Mouse (Mus musculus) mouse embryonic stem cell (cell line): ENCODE data around the gene Zfp74.
"Not testable (repeated sequence)": the region's sequence is repeated elsewhere in the genome, so short reads cannot be mapped to it uniquely, and the experiment has no call there.

Experiments
- in situ Hi-C, 2 experiments: fragments of 300-500 bp; cut with MboI; formaldehyde crosslinking; loops; 1 replicate in 1 of 2; 3 replicates in 1 of 2; pipeline ENCODE4 v1.14.3; 2019 to 2020; ENCODE audit warnings: low sequenced_read_pairs in 2 of 2, low pct_unique_long_range_greater_than_20kb in 1 of 2, mixed read lengths in 1 of 2; ENCODE audit not compliant: unreplicated experiment in 1 of 2

The Zfp74 gene

DNA sequence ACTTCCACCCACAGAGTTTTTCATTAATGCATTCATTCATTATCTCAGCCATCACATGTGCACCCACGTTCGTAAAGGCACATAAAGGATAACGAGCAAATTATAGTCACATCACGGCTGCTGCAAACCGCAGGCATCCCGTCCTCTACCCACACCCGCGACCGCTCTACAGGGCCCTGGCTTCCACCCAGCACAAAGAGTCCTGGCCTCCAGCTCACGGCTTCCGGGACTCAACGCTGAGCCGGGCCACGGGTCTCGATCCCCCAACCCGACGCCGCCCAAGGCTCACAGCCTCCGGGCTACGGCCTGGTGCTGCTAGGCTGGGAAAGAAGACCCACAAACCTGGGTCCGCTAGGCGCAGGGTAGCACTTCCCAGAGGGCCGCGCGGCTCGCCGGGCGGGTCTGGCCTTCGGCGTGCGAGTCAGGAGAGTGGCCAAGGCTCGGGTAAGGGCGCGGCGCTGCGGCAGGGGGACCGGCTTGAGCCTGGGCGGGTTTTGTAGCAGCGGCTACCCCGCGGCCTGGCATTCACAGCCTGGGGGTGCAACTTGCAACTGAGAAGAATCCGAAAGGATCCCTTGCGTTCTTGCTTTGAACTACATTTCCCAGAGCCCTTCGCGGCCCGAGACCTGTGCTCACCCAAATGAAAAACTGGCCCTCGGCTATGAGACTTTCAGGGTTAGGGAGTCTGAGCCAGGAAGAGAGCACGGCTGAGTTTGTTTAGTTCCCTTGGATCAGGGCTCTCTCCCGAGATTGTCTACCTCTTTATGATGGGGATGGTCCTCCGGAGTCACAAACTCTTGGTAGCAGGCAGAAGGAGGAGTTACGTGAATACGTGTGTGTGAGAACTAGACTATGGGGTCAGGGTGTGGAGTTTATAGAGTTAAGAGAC is at the start of gene Zfp74:
TSS of gene Zfp74 (minus strand) at position 577 of the 889 bp plus-strand sequence.
- in situ Hi-C loops: loop anchor here in 1 of 2 experiments (5.0 to 10.0 kb wide), 2 partner anchors 91 to 111 kb away; no protein-coding TSS in a partner anchor

DNA sequence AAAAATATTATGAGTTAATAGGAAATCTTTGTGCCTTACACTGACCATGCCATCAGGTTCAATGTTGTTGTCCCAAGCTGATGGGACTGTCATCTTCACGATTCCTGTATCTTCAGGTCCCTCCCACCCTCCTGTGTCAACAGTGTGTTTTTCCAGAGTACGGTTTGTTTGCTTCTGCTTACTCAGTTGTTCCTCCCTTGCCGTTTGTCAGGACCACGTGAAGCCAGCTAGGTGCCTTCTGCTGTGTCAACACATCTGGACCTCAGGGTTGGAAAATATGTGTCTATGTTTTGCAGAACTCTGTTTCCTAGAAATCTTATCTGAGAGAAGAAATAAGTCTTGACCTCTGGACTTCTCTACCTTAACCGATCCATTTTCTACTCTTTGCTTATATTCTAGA is 46.7 kb upstream of the Zfp74 start:
- in situ Hi-C loops: no loop called here

DNA sequence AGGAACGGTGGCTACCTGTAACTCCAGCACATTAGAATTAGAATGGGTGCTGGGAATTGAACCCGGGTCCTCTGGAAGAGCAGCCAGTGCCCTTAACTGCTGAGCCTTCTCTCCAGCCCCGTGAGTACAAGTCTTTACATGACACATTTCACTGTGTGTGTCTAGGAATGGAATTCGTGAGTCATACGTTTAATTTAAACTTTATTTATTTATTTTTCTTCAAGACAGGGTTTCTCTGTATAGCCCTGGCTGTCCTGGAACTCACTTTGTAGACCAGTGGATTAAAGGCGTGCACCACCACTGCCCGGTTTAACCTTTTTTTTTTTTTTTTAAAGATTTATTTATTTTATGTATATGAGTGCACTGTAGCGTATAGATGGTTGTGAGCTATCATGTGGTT is 41.2 kb upstream of the Zfp74 start:
- in situ Hi-C loops: no loop called here

DNA sequence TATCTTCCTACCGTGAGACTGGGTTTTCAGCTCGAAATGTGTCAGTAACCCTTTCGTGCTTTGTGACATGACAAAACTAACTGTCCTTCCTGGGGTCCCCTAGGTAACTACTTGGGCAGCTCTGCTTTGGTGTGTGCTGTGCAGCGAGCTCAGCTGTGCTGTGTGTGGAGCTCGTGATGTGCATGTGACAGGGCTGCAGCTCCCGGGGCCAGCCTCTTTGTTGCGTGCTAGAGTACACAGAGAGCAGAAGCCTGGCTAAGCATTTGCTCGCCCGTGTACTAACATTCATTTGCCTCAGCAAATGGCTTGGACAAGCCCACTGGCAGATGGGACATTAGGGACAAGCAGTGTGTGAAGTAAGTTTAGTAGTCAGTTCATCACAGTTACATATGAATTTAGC is 39.5 kb upstream of the Zfp74 start:
- in situ Hi-C loops: no loop called here

DNA sequence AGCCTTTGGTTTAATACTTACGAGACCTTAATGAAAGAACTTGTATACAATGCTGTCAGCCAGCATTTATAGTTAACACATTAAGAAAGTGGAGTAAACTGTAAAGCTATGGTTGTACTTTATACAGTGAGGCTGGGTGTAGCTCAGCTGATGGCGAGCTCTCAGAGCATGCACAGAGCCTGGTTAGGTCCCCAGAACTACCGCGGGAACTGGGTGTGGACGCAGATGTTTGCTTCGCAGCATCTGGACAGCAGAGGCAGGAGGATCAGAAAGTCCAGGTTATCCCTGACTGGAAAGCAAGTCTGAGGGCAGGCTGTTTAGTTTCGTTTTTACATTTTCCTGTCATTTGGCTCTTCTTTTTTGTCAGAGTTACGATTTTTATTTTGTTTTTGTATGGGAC is 38.8 kb upstream of the Zfp74 start:
- in situ Hi-C loops: no loop called here

DNA sequence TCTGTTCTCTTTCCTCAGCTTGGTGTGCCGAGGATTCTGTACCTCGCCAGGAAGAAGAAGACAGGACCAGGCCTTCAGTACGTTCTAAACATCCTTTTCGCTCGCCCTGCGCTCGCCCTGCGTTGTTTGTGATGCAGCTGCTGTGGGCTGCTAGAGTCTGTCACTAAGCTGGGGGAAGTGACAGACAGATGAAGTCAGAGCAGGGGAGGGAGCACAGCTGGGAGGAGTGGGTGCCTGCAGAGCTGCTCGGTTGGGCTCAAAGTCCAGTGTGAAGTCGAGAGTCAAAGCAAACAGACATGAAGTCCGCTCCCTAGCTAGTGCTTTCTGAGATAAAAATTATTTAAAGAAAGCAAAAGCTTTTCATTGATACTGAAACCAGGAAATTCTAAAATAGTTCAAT is 35.1 kb upstream of the Zfp74 start:
- in situ Hi-C loops: no loop called here

DNA sequence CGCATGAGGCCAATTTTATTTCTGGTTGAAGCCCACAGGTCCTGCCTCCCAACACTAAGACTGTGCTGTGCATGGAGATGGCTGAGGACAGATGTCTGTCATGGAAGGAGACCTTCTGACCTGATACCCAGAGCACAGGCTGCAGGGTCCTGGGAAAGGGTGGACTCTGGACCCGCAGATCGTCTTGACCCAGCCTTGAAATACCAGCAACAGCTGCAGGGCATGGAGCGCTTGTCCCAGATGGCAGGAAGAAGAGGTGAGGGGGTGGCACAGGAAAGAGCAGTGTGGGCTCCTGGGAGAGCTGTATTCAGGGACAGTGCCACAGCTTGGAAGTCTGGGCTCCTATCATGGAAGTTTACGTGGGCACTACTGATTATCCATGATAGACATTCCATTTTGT is 33.7 kb upstream of the Zfp74 start:
- in situ Hi-C loops: no loop called here

DNA sequence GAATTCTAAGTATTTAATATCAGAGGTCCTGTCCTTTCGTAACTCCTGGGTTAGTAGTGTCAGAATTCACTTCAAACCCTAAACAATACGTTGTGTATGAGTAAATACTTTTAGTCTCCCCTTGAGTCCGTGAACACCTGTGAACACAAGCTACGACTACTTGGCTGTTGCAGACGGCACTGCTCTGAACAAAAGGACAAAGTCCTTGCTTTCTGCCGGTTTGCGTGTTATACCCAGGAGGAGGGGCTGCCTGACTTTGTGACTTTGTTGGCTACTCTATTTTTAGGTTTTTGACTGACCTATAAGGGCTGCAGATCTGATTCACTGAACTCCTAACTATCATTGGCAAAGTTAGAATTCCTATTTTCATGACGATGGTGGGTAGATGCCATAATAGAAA is 32.2 kb upstream of the Zfp74 start:
- in situ Hi-C loops: no loop called here

DNA sequence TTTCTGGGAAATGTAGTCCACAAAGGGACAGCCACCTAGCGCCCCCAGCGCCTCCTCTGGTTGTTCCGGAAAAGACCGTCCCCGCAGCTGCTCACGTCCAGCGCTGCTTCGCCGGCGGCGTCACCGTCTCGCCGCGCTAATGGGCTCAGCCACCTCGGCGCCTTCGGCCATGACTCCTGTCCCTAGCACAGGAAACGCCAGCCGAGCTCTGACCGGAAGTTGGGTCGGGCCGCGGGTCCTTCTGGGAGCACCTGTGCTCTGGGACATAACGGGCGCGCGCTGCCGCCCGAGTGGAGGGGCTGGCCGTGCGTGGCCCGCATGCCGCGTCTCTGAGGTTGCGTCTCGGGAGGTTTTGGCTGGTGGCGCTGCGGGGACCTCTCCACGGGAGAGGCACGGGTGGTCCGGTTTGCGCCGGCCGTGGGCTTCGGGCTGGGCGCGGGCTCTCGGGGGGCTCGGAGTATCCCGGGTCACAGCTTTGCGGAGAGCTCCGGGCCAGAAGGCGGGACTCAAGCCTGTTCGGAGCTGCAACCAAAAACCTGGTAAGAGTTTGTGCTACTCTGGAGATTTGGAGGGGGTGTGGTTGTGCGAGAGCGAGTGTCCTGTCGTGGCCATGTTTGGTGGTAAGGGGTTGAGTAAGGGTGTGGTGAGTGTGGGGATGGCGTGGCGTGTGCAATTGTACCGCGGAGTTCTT is 29.9 kb upstream of the Zfp74 start, which contains the start of gene Zfp568:
TSS of gene Zfp568 (plus strand) at position 266 of the 691 bp plus-strand sequence.
- in situ Hi-C loops: no loop called here

DNA sequence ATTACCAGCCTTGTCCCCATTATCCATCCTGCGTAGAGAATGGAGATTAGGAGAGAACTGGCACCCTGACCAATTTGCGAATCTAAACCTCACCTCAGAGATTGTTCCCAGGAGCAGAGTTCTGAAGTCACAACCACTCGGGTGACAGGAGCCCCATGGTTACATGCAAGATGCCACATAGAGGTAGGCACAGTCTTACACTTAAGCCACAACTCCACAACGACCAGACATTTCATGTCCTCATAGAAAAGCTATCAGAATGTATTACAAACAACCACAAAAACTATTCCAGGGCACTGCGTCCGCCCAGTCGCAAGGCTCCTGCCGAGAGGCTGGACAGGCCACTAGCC is 29.4 kb upstream of the Zfp74 start:
- in situ Hi-C loops: no loop called here

DNA sequence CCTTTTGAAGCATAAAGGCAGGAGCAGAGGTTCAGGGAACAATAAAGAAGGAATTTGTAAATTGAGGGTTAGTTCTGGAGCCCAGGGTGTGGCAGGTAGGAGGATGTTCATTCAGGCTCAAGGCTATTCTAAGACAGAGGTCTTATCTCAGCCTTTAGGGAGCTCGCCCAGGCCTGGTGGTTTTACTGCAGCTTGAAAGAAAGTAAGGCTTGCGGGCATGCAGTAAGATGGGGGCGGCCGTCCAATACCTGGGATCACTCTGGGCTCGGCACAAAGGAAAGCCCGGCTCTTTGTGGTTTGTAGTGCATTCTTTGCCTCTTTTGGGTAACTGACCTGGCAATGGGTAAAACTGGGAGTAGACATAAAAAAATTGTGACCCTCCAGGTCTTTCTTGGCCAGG is 29.0 kb upstream of the Zfp74 start:
- in situ Hi-C loops: no loop called here

DNA sequence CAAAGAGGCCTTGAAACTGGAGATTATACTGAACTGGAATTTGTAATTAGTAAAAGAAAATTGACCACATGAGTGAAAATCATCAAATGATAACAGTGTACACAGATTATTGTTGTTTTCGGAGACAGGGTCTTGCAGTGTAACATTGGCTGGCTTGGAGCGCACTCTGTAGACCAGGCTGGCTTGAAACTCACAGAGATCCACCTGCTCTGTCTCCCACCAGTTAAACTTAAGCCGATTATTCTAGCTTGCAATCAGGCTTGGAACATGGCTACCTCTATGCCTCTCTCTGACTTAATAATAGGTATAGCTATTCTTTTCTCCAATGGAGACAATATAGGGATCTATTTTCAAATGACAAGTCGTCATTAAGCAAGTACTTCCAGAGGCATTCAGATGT is 28.5 kb upstream of the Zfp74 start:
- in situ Hi-C loops: no loop called here

DNA sequence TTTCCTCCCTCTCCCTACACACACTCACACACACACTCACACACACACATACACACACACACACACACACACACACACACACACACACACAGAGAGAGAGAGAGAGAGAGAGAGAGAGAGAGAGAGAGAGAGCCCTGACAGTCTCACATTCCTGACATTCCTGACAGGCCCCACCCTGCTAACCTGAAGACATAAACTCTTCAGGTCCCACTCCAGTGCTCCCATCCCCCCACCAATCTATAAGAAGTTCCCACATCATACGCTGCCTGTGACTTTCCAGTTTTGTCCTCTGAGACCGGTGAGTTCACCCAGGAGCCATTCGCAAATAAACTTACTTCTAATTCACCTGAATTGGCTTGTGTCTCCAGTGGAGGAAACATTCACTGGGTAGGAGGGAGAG is 28.0 kb upstream of the Zfp74 start:
- in situ Hi-C loops: no loop called here

DNA sequence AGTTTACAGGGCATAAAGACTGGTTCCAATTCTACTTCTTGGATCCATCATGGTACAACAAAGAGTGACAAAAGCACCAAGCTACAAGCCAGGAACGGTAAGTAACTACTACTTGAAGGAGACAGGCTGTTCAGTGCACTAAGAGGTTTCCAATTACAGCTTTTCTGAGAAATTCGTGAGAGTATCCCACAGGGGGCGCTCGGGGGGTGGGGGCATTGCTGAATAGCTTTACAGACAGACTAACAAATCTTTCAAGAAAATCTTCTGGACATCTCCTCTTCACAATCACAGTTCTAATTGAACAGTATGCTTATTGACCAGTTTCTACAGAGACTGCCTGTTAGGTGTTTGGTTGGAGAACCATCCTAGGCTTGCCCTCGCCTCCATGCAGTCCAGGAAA is 27.6 kb upstream of the Zfp74 start:
- in situ Hi-C loops: no loop called here

DNA sequence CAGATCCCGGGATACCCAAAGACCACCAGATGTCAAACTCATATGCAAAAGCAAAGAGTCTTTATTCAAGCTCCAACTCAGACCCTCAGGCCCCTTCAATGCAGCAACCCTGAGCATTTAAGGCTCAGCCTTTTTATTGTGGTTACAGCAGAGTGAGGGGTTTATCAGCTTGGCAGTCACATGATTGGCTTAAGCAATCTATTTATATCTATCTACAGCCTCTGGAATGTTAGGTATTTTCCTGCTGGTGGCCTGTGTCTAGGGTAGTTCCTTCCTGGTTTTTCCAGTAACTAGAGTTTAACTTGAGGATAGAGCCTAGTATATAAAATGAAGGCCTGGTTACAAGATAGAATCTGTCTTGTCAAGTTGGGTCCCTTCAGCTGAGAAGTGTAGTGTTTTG is 26.9 kb upstream of the Zfp74 start:
- in situ Hi-C loops: no loop called here

DNA sequence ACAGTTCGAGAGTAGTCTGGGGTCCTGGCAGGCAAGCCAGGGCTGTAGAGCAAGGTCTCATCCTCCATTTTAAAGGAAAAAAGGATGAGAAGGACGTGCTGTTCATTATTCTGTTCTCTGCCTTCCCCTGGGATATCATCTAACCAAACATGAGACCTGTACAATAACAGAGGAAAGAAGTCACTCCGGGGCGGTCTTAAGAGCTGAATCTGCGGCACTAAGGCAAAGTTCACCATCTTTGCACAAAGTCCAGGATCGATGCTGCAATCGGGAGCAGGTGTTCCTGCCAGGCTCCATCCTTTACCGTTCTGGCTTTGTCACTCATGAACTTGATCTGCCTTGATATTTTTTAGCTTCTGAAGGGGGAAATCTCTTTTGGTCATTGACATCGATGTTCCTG is 16.8 kb upstream of the Zfp74 start:
- in situ Hi-C loops: no loop called here

DNA sequence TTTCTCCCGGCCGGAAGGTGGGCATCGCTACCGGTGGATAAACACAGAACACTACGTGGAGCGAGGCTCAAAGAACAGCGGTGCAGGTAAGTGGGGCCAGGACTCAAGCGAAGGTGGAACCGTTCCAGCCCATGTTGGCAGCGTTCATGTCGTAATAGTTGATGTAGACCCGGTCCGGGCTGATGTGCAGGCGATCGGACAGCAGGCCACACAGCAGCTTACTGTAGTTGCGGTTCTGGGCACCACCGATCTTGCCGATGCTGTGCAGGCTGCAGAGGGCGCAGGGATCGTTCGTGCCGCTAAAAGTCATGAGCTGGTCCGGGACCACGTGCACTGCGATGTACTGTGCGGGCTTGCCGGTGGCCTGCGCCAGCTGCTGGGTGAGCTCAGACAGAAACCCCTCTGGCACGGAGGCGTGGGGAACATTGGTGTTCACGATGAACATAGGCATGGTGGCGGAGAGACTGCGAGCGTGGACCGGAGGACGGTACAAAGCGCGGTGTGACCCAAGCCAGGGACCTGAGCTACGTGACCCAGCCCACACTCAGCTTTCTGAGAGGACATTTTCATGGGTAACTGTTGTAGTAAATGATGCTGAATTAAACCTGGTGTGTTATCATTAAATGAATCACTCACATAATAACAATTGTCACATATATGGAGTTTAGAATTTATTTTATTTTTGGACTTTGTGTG is 11.4 kb upstream of the Zfp74 start:
- in situ Hi-C loops: not testable (repeated sequence)

DNA sequence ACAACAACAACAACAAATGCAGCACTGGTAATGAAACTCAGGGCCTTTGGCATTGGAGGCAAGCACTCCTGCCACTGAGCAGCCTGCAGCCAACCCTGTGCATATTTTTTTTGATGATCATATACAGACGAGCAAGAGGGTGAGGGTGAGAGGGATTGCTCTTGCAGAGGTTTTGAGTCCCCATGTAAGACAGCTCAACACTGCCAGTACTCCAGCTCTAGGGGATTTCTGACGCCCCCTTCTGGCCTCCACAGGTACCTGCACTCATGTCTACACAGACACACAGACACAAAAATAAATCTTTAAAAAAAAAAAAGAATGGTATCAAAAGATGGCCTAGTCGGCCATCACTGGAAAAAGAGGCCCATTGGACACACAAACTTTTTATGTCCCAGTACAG is 5.1 kb upstream of the Zfp74 start:
- in situ Hi-C loops: loop anchor here in 1 of 2 experiments (10.0 kb wide), 1 partner anchor 106 kb away; no protein-coding TSS in a partner anchor

DNA sequence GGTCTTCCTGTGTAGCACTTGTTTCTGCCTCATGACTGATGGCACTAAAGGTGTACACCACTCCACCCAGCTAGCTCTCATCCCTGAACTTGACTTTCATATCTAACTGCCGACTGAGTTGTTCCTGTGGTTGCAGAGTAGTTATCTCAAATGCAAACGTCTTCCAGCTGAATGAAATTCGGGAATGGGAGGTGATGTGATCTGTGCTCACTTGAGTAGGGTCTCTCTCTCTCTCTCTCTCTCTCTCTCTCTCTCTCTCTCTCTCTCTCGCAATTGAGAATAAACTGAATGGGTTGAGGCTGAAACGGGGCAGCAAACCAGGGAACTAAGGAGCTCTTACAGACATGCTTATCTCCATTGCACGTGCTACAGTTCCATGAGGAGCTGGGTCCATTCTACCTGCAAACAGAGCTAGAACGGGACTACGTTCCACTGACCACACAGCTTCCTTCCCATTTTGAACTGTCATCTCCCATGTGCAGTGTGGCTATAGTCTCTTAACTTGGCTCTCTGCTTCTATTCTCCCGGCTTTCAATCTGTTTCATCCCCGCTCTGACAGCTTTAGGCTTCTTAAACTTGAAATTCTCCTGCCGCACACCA is 4.3 kb upstream of the Zfp74 start:
- in situ Hi-C loops: loop anchor here in 1 of 2 experiments (10.0 kb wide), 1 partner anchor 107 kb away; no protein-coding TSS in a partner anchor
